ENCODE assay signal across 10 mouse cellular contexts in the genomic region with DNA sequence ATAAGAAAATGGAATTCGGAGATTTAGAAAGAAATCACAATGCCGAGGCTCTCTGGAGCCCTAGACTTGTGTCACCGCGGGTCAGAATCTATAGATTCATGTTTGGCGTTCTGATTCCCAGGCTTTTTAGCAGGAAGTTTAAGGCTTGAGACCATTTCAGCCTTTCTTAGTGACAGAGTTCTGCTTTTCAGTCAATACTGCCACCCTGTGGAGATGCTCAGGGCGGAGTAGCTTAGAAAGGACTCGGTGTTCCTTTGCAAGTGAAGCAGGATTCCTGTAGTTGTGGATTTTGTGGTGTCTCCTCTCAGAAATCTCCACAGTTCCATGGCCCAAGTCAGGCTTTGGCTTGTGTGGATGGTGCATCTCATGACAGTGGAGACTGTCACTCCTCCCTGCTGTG. TPM values are rescaled to one million over a fixed set of nuclear protein-coding genes. Genes with fewer than 3 reads are reported as not detected.
DNase-seq lines count a peak whose midpoint lies in the region; ATAC-seq and TF ChIP-seq lines count a peak whose summit lies in the region.
"Had no signal": no experiment of that assay in that cellular context is flagged by ENCODE, and none has a peak within 500 bp of the region (broad histone marks: within the 10 kb centered on the region; RNA-seq: fewer than 3 reads in every experiment).

No protein-coding gene starts in this region.

- 15% methylated on average over 7 of the region's 7 CpGs for WGBS in intestine, postnatal 0 days
- WGBS in intestine, embryonic 16.5 days: 21% methylated on average over 7 of the region's 7 CpGs
- 18% methylated on average over 7 of the region's 7 CpGs for WGBS in forebrain, embryonic 16.5 days
- 17% methylated on average over 7 of the region's 7 CpGs for WGBS in lung, adult 2 months

- no peak overlapping the region for H3K9ac ChIP-seq in intestine, postnatal 0 days (ENCODE audit: low read depth, low read length)
- H3K9ac ChIP-seq in intestine, embryonic 16.5 days (ENCODE audit: low read depth, low read length): no peak overlapping the region
- H3K9ac ChIP-seq in CH12.LX (ENCODE audit: insufficient read depth, low read depth): no peak overlapping the region
- no peak overlapping the region; the same call in 1 of the 2 replicates for H3K9ac ChIP-seq in forebrain, embryonic 16.5 days (replicated peaks; ENCODE audit: low read depth, low read length)

- no peaks in the 10 kb centered on the region for H3K9me3 ChIP-seq in intestine, postnatal 0 days (ENCODE audit: control insufficient read depth)
- H3K9me3 ChIP-seq in intestine, embryonic 16.5 days (ENCODE audit: control insufficient read depth, low read length): no peaks in the 10 kb centered on the region
- H3K9me3 ChIP-seq in CH12.LX (replicated peaks; ENCODE audit: low read length): no peaks in the 10 kb centered on the region
- H3K9me3 ChIP-seq in forebrain, embryonic 16.5 days (ENCODE audit: control insufficient read depth, low read length): no peaks in the 10 kb centered on the region

- ATAC-seq in intestine, postnatal 0 days: no peak
- ATAC-seq in intestine, embryonic 16.5 days: no peak
- peak; percentile 21; the same call in 1 of the 2 replicates for ATAC-seq in forebrain, embryonic 16.5 days

- TF ChIP-seq EP300 in CH12.LX (IDR thresholded peaks at IDR 0.05; ENCODE audit: low read length): no peak

- H3K4me1 ChIP-seq in intestine, postnatal 0 days (replicated peaks; ENCODE audit: control insufficient read depth, insufficient read depth, low read length): no peaks in the 10 kb centered on the region
- no peaks in the 10 kb centered on the region for H3K4me1 ChIP-seq in intestine, embryonic 16.5 days (ENCODE audit: control insufficient read depth, insufficient read depth, low read length)
- no peaks in the 10 kb centered on the region for H3K4me1 ChIP-seq in CH12.LX (ENCODE audit: control insufficient read depth in 1 of 2, insufficient read depth in 2 of 2)
- H3K4me1 ChIP-seq in forebrain, embryonic 16.5 days (replicated peaks; ENCODE audit: control insufficient read depth, insufficient read depth, low read length): no peaks in the 10 kb centered on the region
- no peaks in the 10 kb centered on the region for H3K4me1 ChIP-seq in lung, adult 2 months (ENCODE audit: control insufficient read depth, insufficient read depth, low read length)

- in situ Hi-C loops in CH12.LX (cut with MboI; ENCODE audit: low pct_ligation_motif_present, low pct_unique_long_range_greater_than_20kb, low sequenced_read_pairs): loop anchor here (10.0 kb wide), 1 partner anchor 203 kb away; no protein-coding TSS in a partner anchor

- H3K36me3 ChIP-seq in intestine, postnatal 0 days (ENCODE audit: control insufficient read depth, insufficient read depth): no peaks in the 10 kb centered on the region
- H3K36me3 ChIP-seq in intestine, embryonic 16.5 days (ENCODE audit: control insufficient read depth, insufficient read depth, low read length): no peaks in the 10 kb centered on the region
- H3K36me3 ChIP-seq in CH12.LX (replicated peaks in 1 of 2; ENCODE audit: control insufficient read depth in 1 of 2, insufficient read depth in 1 of 2, low read length in 1 of 2): no peaks in the 10 kb centered on the region
- no peaks in the 10 kb centered on the region for H3K36me3 ChIP-seq in forebrain, embryonic 16.5 days (ENCODE audit: control insufficient read depth, insufficient read depth)

- H3K79me2 ChIP-seq in CH12.LX (replicated peaks; ENCODE audit: control insufficient read depth, extremely low read depth, insufficient read depth, poor library complexity, severe bottlenecking): no peaks in the 10 kb centered on the region

- dilution Hi-C loops in CH12.LX (cut with MboI; ENCODE audit: extremely low pct_ligation_motif_present, extremely low pct_unique_long_range_greater_than_20kb, low sequenced_read_pairs): no loop called here

- peak; percentile 82 for TF ChIP-seq RAD21 in CH12.LX (IDR thresholded peaks at IDR 0.05; ENCODE audit: low read depth, low read length)

- TF ChIP-seq POLR2A in CH12.LX (IDR thresholded peaks at IDR 0.05; ENCODE audit: low read depth, low read length): no peak
- TF ChIP-seq POLR2A in lung, adult 2 months (IDR thresholded peaks at IDR 0.05; ENCODE audit: borderline replicate concordance, extremely low read depth, low read depth, low read length): no peak

- no peak overlapping the region for H3K27ac ChIP-seq in intestine, postnatal 0 days (ENCODE audit: low read depth, low read length)
- no peak overlapping the region for H3K27ac ChIP-seq in intestine, embryonic 16.5 days (ENCODE audit: low read length)
- H3K27ac ChIP-seq in CH12.LX (ENCODE audit: insufficient read depth, low read depth): no peak overlapping the region
- H3K27ac ChIP-seq in forebrain, embryonic 16.5 days (ENCODE audit: low read length): no peak overlapping the region

- TF ChIP-seq CTCF in intestine, postnatal 0 days (IDR thresholded peaks at IDR 0.05; ENCODE audit: low read depth): peak; percentile 89
- peak in 1 of 2 experiments; percentile 87; a peak in 3 of 4 replicates for TF ChIP-seq CTCF in CH12.LX (conservative IDR thresholded peaks at IDR 0.05 in 1 of 2, IDR thresholded peaks at IDR 0.05 in 1 of 2; ENCODE audit: low read depth in 2 of 2, low read length in 2 of 2)
- TF ChIP-seq CTCF in lung, adult 2 months (IDR thresholded peaks at IDR 0.05; ENCODE audit: insufficient read depth, low read length): 0 out of 2 replicates have a peak, but pooled peaks have one; percentile 22

- DNase-seq in CH12.LX (ENCODE audit: extremely low read depth) (peak; percentile 27), NIH3T3 (ENCODE audit: low read depth) (peak; percentile 82)
- no peak for DNase-seq in lung, adult 2 months
- no peak for DNase-seq in spleen, postnatal 4 days (ENCODE audit: low spot score in 2 of 2)
- no peak for DNase-seq in urinary bladder, adult 18-20 months (ENCODE audit: low spot score in 2 of 2)

- H3K27me3 ChIP-seq in intestine, postnatal 0 days (replicated peaks; ENCODE audit: control insufficient read depth, insufficient read depth, low read length): peaks cover 42% of the 10 kb centered on the region
- peaks cover 17% of the 10 kb centered on the region for H3K27me3 ChIP-seq in intestine, embryonic 16.5 days (replicated peaks; ENCODE audit: control insufficient read depth, insufficient read depth, low read length)
- H3K27me3 ChIP-seq in CH12.LX (replicated peaks): peaks cover 81% of the 10 kb centered on the region
- peaks cover 36% of the 10 kb centered on the region for H3K27me3 ChIP-seq in forebrain, embryonic 16.5 days (replicated peaks; ENCODE audit: control insufficient read depth, insufficient read depth, low read length)

- H3K4me3 ChIP-seq in intestine, postnatal 0 days (ENCODE audit: low read depth, low read length): no peak overlapping the region
- no peak overlapping the region for H3K4me3 ChIP-seq in intestine, embryonic 16.5 days (ENCODE audit: low read length)
- no peak overlapping the region for H3K4me3 ChIP-seq in CH12.LX (replicated peaks in 1 of 3; ENCODE audit: low read depth in 2 of 3, low read length in 2 of 3, poor library complexity in 1 of 3)
- H3K4me3 ChIP-seq in forebrain, embryonic 16.5 days (replicated peaks; ENCODE audit: low read length): no peak overlapping the region
- H3K4me3 ChIP-seq in lung, adult 2 months (replicated peaks; ENCODE audit: extremely low read depth, low read depth, low read length): no peak overlapping the region
- H3K4me3 ChIP-seq: myocyte had no signal

- H3K4me2 ChIP-seq in intestine, postnatal 0 days (replicated peaks; ENCODE audit: low read depth): no peak overlapping the region
- no peak overlapping the region for H3K4me2 ChIP-seq in intestine, embryonic 16.5 days (ENCODE audit: low read depth, low read length)
- H3K4me2 ChIP-seq in CH12.LX (ENCODE audit: insufficient read depth, low read depth, poor library complexity, severe bottlenecking): no peak overlapping the region
- H3K4me2 ChIP-seq in forebrain, embryonic 16.5 days (ENCODE audit: low read length): no peak overlapping the region

TF ChIP-seq in CH12.LX, 34 proteins besides CTCF, POLR2A, EP300 and RAD21:
- no peak for TF ChIP-seq ELF1 (IDR thresholded peaks at IDR 0.05; ENCODE audit: low read depth, low read length)
- TF ChIP-seq PAX5 (IDR thresholded peaks at IDR 0.05; ENCODE audit: low read length): no peak
- TF ChIP-seq KAT2A (IDR thresholded peaks at IDR 0.05; ENCODE audit: insufficient replicate concordance, low read length): no peak
- no peak for TF ChIP-seq CHD2 (IDR thresholded peaks at IDR 0.05; ENCODE audit: low read length)
- TF ChIP-seq NELFE (IDR thresholded peaks at IDR 0.05; ENCODE audit: low read depth, low read length): no peak
- peak; percentile 82 for TF ChIP-seq SMC3 (IDR thresholded peaks at IDR 0.05; ENCODE audit: low read depth, low read length)
- TF ChIP-seq TCF12 (IDR thresholded peaks at IDR 0.05; ENCODE audit: low read depth, low read length): no peak
- no peak for TF ChIP-seq JUN (IDR thresholded peaks at IDR 0.05; ENCODE audit: insufficient read depth, low read depth, low read length)
- no peak for TF ChIP-seq POLR2AphosphoS2 (IDR thresholded peaks at IDR 0.05; ENCODE audit: low read depth, low read length)
- TF ChIP-seq RCOR1 (conservative IDR thresholded peaks at IDR 0.05; ENCODE audit: low read depth, low read length): no peak
- peak; percentile 53; the same call in 1 of the 2 replicates for TF ChIP-seq ZC3H11A (IDR thresholded peaks at IDR 0.05; ENCODE audit: low read depth, low read length)

RNA-seq across cellular contexts. Expression of gene Wnt3a, which starts 7.4 kb away (rescaled TPM):
- not detected in 2 replicates for polyA plus RNA-seq in intestine, postnatal 0 days (2015; fragmentation: Nextera tagmentation; extraction: Ambion mirVana)
- not detected in 2 replicates for polyA plus RNA-seq in intestine, embryonic 16.5 days (2015; fragmentation: Nextera tagmentation; extraction: Ambion mirVana)
- not detected in 2 replicates for total RNA-seq in CH12.LX (2012; rRNA removed)
- not detected in 2 replicates for total RNA-seq in CH12.LX (2014; rRNA removed)
- polyA plus RNA-seq in CH12.LX (2012; ENCODE audit: insufficient read length, low read depth): not detected in 2 replicates
- polyA plus RNA-seq in forebrain, embryonic 16.5 days (2015; fragmentation: Nextera tagmentation; extraction: Ambion mirVana): 0.35 and 0.73 TPM in 2 replicates
- 9.4 and 15.4 TPM in 2 replicates for polyA plus RNA-seq in lung, adult 2 months (2012; rRNA removed)
- polyA plus RNA-seq: large intestine, adult 2 months; myocyte had no signal

RNA-seq across cellular contexts. Expression of gene Wnt9a, which starts 8.8 kb away (rescaled TPM):
- 2.2 and 2.4 TPM in 2 replicates for polyA plus RNA-seq in intestine, postnatal 0 days (2015; fragmentation: Nextera tagmentation; extraction: Ambion mirVana)
- polyA plus RNA-seq in intestine, embryonic 16.5 days (2015; fragmentation: Nextera tagmentation; extraction: Ambion mirVana): 4.2 and 4.4 TPM in 2 replicates
- total RNA-seq in CH12.LX (2012; rRNA removed): not detected in 2 replicates
- total RNA-seq in CH12.LX (2014; rRNA removed): not detected in 2 replicates
- not detected in 2 replicates for polyA plus RNA-seq in CH12.LX (2012; ENCODE audit: insufficient read length, low read depth)
- polyA plus RNA-seq in forebrain, embryonic 16.5 days (2015; fragmentation: Nextera tagmentation; extraction: Ambion mirVana): 1.5 and 1.6 TPM in 2 replicates
- polyA plus RNA-seq in lung, adult 2 months (2012; rRNA removed): 6.9 and 7.8 TPM in 2 replicates

Comparison
In these comparisons a context has a peak if more than half of its experiments do, and no peak if none do; other contexts are left out.
1. DNase-seq: peak in CH12.LX (single experiment) and NIH3T3 (single experiment); none in lung, adult 2 months (single experiment), spleen, postnatal 4 days (0 of 2) and urinary bladder, adult 18-20 months (0 of 2).